Mouse (Mus musculus) embryonic fibroblast, embryonic 13.5 days (primary cell): ENCODE data around the gene Tpbpa.

ENCODE experiments used
- CTCF ChIP-seq: IDR thresholded peaks from 2 replicates; pipeline ENCODE4 v1.5.1; 2011; ENCODE audit warnings: mild to moderate bottlenecking, control low read depth, low read length, moderate library complexity, borderline replicate concordance; ENCODE audit not compliant: insufficient read depth
- POLR2A ChIP-seq: IDR thresholded peaks from 2 replicates; pipeline ENCODE4 v1.6.1; 2011; ENCODE audit warnings: low read depth, mild to moderate bottlenecking, control low read depth, low read length, moderate library complexity

GRCm38 (mm10) chr13:60895406-60896160, 46.2 kb downstream of the Tpbpa start:
- TF ChIP-seq CTCF, result no peak
- TF ChIP-seq POLR2A, result no peak
